Mouse (Mus musculus): ENCODE measurements around the gene Cacna1i.

DNA sequence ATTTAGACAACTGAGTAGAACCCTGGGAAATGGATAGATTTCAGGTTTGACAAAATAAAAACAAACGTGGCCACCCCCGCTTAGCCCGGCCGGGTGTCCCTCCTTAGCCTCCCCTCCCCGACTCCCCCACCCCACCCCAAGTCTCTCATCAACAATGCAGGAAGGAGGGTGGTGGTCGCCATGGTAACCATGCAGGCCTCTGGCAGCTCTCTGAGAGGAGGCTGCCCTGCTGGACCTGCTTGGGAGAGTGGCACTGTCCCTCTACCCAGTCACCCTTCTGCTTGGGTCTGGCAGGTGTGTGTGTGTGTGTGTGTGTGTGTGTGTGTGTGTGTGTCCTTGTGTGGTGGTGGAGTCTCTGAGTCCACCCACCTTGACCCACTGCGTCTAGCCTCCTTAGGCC lies 27.7 kb downstream of the Cacna1i start:
- TF ChIP-seq POLR2A (IDR thresholded peaks at IDR 0.05; ENCODE audit: extremely low read depth, insufficient read depth, low read length) (no peak), CTCF (IDR thresholded peaks at IDR 0.05; ENCODE audit: extremely low read depth, insufficient read depth, low read length) (no peak)
